Mouse (Mus musculus): Measurements from ENCODE around the gene Gm16429. TPM values are rescaled to one million over a fixed set of nuclear protein-coding genes. Genes with fewer than 3 reads are reported as not detected.

Gene Gm16429
- not detected for total RNA-seq (2023)

DNA sequence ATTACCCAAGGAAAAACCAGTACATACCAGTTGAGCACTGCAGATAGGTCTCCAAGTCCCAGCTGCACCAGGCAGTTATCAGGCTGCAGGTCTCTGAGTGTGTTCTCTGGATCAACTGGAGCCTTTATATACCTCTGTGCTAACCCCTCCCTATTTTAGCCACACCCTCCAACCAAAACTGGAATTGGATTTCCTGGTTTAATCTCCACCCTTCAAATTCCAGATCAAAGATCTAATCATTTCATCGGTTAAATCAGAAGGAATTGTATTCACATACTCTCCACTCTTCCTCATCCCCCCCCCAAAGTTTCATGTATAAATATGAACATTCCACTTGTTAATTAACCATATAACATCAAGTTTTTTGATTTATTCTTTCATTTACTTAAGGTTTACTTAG lies at the start of gene Gm16429:
Gm16429 (minus strand) TSS at position 101 of the 400 bp plus-strand sequence.

Other genes with a start within 250 kb of the Gm16429 start
- gene Gm7792, start 85.3 kb downstream of the Gm16429 start, total RNA-seq (2023) = not detected
- gene BC061212, start 141.5 kb upstream of the Gm16429 start, total RNA-seq (2023) = not detected
- not detected for gene Gm6351, start 147.3 kb upstream of the Gm16429 start, total RNA-seq (2023)